Mouse (Mus musculus): ENCODE data around the gene Gm10310.
"Not testable (repeated sequence)": the region's sequence is repeated elsewhere in the genome, so short reads cannot be mapped to it uniquely, and the experiment has no call there.

Gene Gm10310

GRCm38 (mm10) chr10:129984962-129985361 lies at the start of gene Gm10310:
Gene Gm10310, minus strand, starts transcription at chr10:129985062.
- not testable (repeated sequence) for DNase-seq (ENCODE audit: low spot score in 2 of 2)

- no peak for DNase-seq (ENCODE audit: low spot score in 2 of 2)
These were observed 45.2 kb upstream of the Gm10310 start, which contains the start of gene Olfr821 for GRCm38 (mm10) chr10:130030048-130030447. Gene Olfr821, plus strand, starts transcription at chr10:130030348.

GRCm38 (mm10) chr10:130012321-130012720 lies 27.5 kb upstream of the Gm10310 start, which contains the start of gene Olfr820:
Gene Olfr820, plus strand, starts transcription at chr10:130012621.
- no peak for DNase-seq (ENCODE audit: low spot score in 2 of 2)

GRCm38 (mm10) chr10:130005366-130005765 lies 20.5 kb upstream of the Gm10310 start:
- not testable (repeated sequence) for DNase-seq (ENCODE audit: low spot score in 2 of 2)

GRCm38 (mm10) chr10:130004104-130004503 lies 19.2 kb upstream of the Gm10310 start:
- DNase-seq (ENCODE audit: low spot score in 2 of 2), result not testable (repeated sequence)

- DNase-seq (ENCODE audit: low spot score in 2 of 2), result not testable (repeated sequence)
These were observed 3.0 kb downstream of the Gm10310 start for GRCm38 (mm10) chr10:129981867-129982266.

- not testable (repeated sequence) for DNase-seq (ENCODE audit: low spot score in 2 of 2)
These were observed 8.8 kb downstream of the Gm10310 start, which contains the start of gene Olfr247 for GRCm38 (mm10) chr10:129976040-129976439. Gene Olfr247, minus strand, starts transcription at chr10:129976140.

- not testable (repeated sequence) for DNase-seq (ENCODE audit: low spot score in 2 of 2)
These were observed 11.9 kb downstream of the Gm10310 start for GRCm38 (mm10) chr10:129972994-129973393.

GRCm38 (mm10) chr10:129967166-129967565 lies 17.7 kb downstream of the Gm10310 start, which contains the start of gene Olfr819:
Gene Olfr819, minus strand, starts transcription at chr10:129967266.
- DNase-seq (ENCODE audit: low spot score in 2 of 2), result not testable (repeated sequence)

GRCm38 (mm10) chr10:129966232-129966631 lies 18.6 kb downstream of the Gm10310 start:
- DNase-seq (ENCODE audit: low spot score in 2 of 2), result not testable (repeated sequence)

GRCm38 (mm10) chr10:129949000-129949399 lies 35.9 kb downstream of the Gm10310 start, which contains the start of gene Olfr818:
Gene Olfr818, minus strand, starts transcription at chr10:129949100.
- no peak for DNase-seq (ENCODE audit: low spot score in 2 of 2)

Data from urinary bladder, postnatal 4 days (tissue).